Mouse (Mus musculus) bone marrow, adult 2 months (tissue): ENCODE measurements around the gene Tbc1d4. TPM values are rescaled to one million over a fixed set of nuclear protein-coding genes. Genes with fewer than 3 reads are reported as not detected.
A peak's percentile ranks its signal among the peaks of the same experiment; 100 is the strongest.

Experiments used
- H3K27ac ChIP-seq: fragments of 200-500 bp; 2 replicates; pipeline ENCODE4 v1.5.1; 2012; ENCODE audit warnings: low read depth, mild to moderate bottlenecking, control low read depth, inconsistent platforms, low read length; ENCODE audit not compliant: control insufficient read depth, poor library complexity, insufficient read depth
- H3K4me1 ChIP-seq: fragments of 200-500 bp; 2 replicates; pipeline ENCODE4 v1.6.1; 2011; ENCODE audit warnings: low read length; ENCODE audit not compliant: control insufficient read depth, insufficient read depth
- H3K4me3 ChIP-seq: fragments of 200-500 bp; replicated peaks from 2 replicates; pipeline ENCODE3; 2011; ENCODE audit warnings: mild to moderate bottlenecking, low read depth, low read length, control low read depth; ENCODE audit not compliant: control insufficient read depth
- CTCF ChIP-seq: fragments of 200-500 bp; IDR thresholded peaks from 2 replicates; pipeline ENCODE4 v1.5.1; 2011; ENCODE audit warnings: low read length, control low read depth; ENCODE audit not compliant: control insufficient read depth, insufficient read depth
- POLR2A ChIP-seq: fragments of 200-500 bp; IDR thresholded peaks from 2 replicates; pipeline ENCODE4 v1.6.1; 2011; ENCODE audit warnings: low read depth, mild to moderate bottlenecking, control low read depth, low read length, borderline replicate concordance; ENCODE audit not compliant: control insufficient read depth
- WGBS: fragments of 180-500 bp; shearing (Covaris S2); methylation state at CpG from one replicate; pipeline ENCODE4 v1.1.7; 2018; 5-methylcytosine and 5-hydroxymethylcytosine counted together
- polyA plus RNA-seq: library from polyadenylated mRNA; stranded (reverse); fragments of >200 nt; gene quantifications from 2 replicates; pipeline ENCODE4 v1.2.4, GENCODE M21; 2011; ENCODE audit warnings: low replicate concordance; ENCODE audit not compliant: missing spikeins, insufficient read depth, insufficient read length

Tbc1d4 gene
- polyA plus RNA-seq, 1 experiment: 3.0 TPM

GRCm38 (mm10) chr14:101481165-101481564 is 127.8 kb downstream of the Tbc1d4 start:
- no peak for TF ChIP-seq CTCF
- no peak for TF ChIP-seq POLR2A
- 15% methylated on average over 7 of the region's 7 CpGs for WGBS
- Histone ChIP-seq H3K4me1 (peaks cover 4% of the 10 kb centered on the region), H3K4me3 (no peak overlapping the region), H3K27ac (no peak overlapping the region; the same call in 1 of the 2 replicates)

GRCm38 (mm10) chr14:101480541-101480940 is 128.4 kb downstream of the Tbc1d4 start:
- Histone ChIP-seq H3K4me3 (no peak overlapping the region), H3K4me1 (peaks cover 4% of the 10 kb centered on the region), H3K27ac (no peak overlapping the region)
- 59% methylated on average over 7 of the region's 7 CpGs for WGBS
- TF ChIP-seq CTCF (no peak), POLR2A (no peak)

GRCm38 (mm10) chr14:101477827-101478220 is 131.2 kb downstream of the Tbc1d4 start:
- WGBS: 34% methylated on average over 5 of the region's 5 CpGs
- no peak overlapping the region for H3K4me3 ChIP-seq
- H3K27ac ChIP-seq: no peak overlapping the region
- H3K4me1 ChIP-seq: peaks cover 4% of the 10 kb centered on the region
- TF ChIP-seq CTCF: no peak
- TF ChIP-seq POLR2A: no peak

- peak overlapping the region; percentile 9 for H3K4me3 ChIP-seq
- TF ChIP-seq CTCF (no peak), POLR2A (no peak)
- H3K27ac ChIP-seq: peak overlapping the region; percentile 67
- peaks cover 4% of the 10 kb centered on the region for H3K4me1 ChIP-seq
- 67% methylated on average over 20 of the region's 20 CpGs for WGBS
Observed at GRCm38 (mm10) chr14:101477081-101477826, 131.7 kb downstream of the Tbc1d4 start.

- Histone ChIP-seq H3K4me3 (no peak overlapping the region), H3K27ac (no peak overlapping the region), H3K4me1 (no peaks in the 10 kb centered on the region)
- 83% methylated on average over 5 of the region's 5 CpGs for WGBS
- TF ChIP-seq CTCF (no peak), POLR2A (no peak)
Observed at GRCm38 (mm10) chr14:101469475-101470093, 139.4 kb downstream of the Tbc1d4 start.

GRCm38 (mm10) chr14:101468143-101468542 is 140.8 kb downstream of the Tbc1d4 start:
- no peak for TF ChIP-seq CTCF
- no peak overlapping the region for H3K4me3 ChIP-seq
- 74% methylated on average over 4 of the region's 4 CpGs for WGBS
- H3K27ac ChIP-seq: no peak overlapping the region
- peaks cover 2% of the 10 kb centered on the region for H3K4me1 ChIP-seq

- no peak for TF ChIP-seq CTCF
- no peak for TF ChIP-seq POLR2A
- 76% methylated on average over 1 of the region's 1 CpGs for WGBS
- Histone ChIP-seq H3K4me3 (no peak overlapping the region), H3K27ac (no peak overlapping the region), H3K4me1 (peaks cover 2% of the 10 kb centered on the region)
Observed at GRCm38 (mm10) chr14:101467532-101467931, 141.5 kb downstream of the Tbc1d4 start.

- WGBS: 80% methylated on average over 11 of the region's 11 CpGs
- TF ChIP-seq POLR2A (no peak), CTCF (no peak)
- H3K4me3 ChIP-seq: no peak overlapping the region
- H3K27ac ChIP-seq: no peak overlapping the region
- H3K4me1 ChIP-seq: peaks cover 2% of the 10 kb centered on the region
Observed at GRCm38 (mm10) chr14:101466521-101466920, 142.5 kb downstream of the Tbc1d4 start.
